Mouse (Mus musculus): Measurements from ENCODE around the gene Gm20379. TPM values are rescaled to one million over a fixed set of nuclear protein-coding genes. Genes with fewer than 3 reads are reported as not detected.

Gm20379 gene
- total RNA-seq, 2 experiments from 2014 or later, result not detected

DNA sequence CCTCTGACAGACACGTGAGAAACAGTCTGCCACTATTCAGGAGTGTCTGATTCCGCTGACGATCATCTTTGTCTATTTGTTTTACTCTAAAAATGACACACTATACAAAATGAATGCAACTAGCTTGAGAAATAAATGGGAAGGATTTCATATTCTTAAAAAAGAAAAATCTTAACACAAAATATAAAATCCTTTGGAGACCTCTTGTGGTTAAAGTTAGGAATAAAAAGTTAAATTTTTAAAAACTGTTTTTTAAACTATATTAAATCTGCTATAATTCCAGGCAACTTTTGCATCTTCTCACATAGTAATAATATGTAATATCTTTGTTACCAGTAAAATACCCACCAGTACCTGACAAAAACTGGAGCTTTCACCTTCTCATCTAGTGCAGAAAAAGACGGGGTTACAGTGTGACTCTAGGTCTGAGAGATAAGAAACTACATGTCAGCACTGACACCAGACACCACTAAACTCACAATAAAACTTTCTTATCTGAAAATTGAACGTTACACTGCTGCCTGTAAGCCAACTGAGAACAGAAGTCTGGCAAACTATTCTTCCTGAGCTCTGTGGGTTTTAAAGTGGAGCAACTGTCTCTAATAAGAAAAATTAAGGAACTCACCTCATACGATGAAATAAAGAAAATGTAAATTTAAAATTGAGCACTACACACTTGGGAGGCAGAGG, 32.1 kb downstream of the Gm20379 start:
- no peak for DNase-seq

DNA sequence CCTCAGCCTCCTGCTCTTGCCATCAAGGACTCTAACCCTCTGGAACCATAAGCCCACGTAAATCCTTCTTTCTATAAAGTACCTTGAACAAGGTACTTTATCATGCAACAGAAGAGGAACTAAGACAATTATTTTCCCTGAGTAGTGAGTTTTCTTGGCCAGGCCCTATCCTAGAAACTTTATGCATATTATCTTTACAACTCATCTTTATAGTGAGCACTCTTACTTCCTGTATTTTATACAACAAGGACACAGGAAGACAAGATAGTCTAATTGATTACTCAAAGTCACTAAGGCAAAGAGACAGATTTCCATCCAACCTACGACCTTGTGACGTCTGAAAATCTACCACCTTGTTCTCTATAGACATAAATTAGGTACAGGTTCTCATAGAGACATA, 34.0 kb downstream of the Gm20379 start:
- DNase-seq, result no peak

DNA sequence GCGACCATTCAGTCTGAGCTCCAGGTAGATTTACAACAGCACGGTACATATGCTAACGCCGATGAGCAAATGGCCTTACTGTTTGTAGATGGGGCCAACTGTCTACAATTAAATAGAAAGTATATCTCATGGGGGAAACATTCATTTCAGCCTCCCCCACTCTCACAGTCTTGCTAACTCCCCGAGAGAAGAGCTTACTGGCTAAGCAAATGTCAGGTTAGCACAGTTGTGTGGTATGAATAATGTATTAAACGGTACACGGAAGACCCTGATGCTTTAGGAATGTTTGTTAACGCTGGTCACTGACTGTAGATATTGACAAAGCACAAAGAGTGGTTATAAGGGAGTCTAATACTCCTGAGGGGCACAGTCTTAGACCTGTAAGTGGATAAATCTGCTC, 38.3 kb downstream of the Gm20379 start:
- DNase-seq, result no peak

DNA sequence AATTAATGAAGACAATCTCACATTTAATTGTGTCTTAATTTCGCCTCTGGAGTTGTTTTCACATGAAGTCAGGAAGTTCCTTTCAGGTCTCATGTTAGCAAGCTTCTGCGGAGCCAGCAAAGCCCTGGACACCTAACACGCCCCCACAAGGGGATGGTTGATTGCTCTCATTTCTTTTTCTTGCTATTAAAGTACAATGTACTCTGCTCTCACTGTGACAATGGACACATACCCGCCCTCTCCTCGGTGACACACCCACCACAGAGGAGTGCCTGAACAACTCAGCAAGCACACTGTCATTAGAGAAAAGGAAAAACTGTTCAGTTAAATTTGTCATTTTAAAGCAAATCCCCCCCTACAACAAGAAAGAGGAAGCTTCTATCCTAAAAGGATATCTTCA, 40.6 kb downstream of the Gm20379 start:
- DNase-seq, result no peak

DNA sequence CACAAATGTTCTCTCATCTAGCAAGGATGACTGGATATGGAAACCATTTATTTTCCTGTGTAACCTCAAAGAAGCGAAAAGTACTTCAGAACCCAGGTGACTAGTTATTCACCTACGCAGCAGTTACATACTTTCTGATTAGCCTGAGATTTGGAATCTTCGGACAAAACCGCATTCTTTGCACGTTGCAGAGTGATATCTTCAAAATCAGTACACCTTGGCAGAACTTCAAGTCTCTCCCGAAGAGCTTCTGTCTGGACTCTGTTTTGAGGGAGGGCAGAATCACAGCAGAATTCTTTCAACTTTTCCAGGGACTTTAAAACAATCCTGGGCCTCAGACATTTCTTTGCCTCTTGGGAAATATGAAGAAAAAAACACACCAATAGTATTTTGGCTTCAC, 45.3 kb downstream of the Gm20379 start:
- no peak for DNase-seq

DNA sequence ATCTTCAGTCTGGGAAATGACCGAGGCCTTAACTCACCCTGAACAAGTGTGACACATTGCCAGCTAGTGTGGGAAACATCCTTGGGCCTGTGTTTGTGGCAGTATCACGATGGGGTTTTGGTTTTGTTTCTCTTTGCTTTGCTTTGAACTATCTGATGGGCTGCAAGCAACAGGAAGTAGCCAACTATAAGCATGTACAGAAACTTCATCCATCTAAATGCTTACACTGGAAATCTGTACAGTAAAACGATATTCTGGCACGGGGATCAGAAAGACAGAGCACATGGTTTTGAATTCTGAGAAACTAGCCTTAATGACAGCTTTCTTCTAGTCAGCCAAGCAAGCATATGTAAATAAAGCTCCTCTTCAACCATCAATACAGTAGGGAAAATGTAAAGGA, 48.2 kb downstream of the Gm20379 start:
- DNase-seq, result no peak

DNA sequence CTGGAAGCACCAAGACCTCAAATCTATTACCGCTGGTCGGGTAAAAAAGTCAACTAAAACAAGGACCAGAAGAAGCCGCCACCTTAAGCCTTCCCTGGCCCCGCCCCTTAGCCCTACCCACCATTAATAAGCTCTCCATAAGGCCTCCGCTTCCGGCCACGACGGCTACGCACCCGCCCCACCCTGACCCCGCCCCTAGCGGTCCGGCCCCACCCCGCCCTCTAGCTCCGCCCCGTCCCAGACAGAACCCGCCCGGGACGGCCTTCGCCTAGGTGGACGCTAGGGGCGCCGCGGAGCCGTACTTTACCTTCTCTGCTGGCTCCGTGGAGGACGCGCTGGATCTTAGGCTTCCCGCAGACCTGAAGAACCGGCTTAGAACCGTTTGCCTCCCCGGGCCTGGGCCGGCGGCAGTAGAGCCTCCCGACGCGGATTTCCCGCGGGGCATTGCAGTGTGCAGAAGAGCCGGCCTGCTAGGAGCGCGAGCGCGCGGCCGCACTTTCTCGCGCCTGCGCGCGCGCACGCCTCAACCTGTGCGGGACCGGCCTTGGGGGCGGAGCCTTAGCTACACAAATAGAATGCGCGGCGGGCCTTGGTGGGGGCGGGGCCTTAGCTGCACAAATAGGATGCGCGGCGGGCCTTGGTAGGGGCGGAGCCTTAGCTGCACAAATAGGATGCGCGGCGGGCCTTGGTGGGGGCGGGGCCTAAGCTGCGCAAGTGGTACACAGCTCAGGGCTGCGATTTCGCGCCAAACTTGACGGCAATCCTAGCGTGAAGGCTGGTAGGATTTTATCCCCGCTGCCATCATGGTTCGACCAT, 48.9 kb downstream of the Gm20379 start, which contains the start of the genes Dhfr and Msh3:
TSS of gene Dhfr (plus strand) at position 271 of the 816 bp plus-strand sequence.
TSS of gene Msh3 (minus strand) at position 548 of the 816 bp plus-strand sequence.
- peak; percentile 97 for DNase-seq

DNA sequence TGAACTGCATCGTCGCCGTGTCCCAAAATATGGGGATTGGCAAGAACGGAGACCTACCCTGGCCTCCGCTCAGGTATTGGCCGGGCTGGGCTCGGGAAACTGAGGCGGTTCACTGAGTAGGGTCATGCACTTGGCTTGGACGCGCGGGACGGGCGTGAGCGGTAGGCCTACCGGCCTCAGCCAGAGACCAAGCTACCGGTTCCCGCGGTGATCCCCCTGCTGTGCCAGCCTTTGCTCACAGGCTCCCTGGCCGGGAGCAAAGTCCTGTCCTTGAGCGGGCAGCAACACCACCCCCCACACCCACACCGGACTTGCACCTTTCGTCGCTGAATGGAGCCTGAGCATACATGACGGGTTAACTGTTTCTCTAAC, 49.5 kb downstream of the Gm20379 start:
- no peak for DNase-seq

DNA sequence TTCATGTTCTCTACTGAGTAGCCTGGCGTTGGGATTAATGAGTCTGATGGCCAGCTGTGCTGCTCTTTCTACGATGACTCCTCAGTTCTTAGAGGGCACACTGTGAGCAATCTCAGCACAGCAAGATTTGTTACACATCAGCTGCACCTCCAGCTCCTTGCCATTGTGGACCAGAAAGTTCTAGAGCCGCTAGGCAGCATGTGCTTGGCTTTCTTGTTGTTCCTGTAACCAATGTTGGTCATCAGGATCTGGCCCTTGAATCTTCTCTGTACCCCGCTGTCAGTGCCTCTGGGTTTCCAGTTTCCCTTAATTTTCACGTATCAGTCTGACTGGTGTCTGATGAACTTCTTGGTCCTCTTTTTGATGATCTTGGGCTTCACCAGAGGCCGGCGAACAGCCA, 50.6 kb downstream of the Gm20379 start:
- no peak for DNase-seq

Other genes with a start within 250 kb of the Gm20379 start
- gene Rasgrf2, start 174.3 kb upstream of the Gm20379 start, total RNA-seq (2021), result 10 to 100 TPM in 1 of 2 experiments, 1 to 10 TPM in 1; 9.2 to 10.0 TPM
- gene Dhfr, start 48.7 kb downstream of the Gm20379 start, total RNA-seq (2021), result 1 to 10 TPM in 1 of 2 experiments, under 1 TPM in 1; 0.77 to 1.2 TPM
- gene Msh3, start 49.0 kb downstream of the Gm20379 start, total RNA-seq (2021), result 10 to 100 TPM in 1 of 2 experiments, 1 to 10 TPM in 1; 8.6 to 10.5 TPM
- not detected for gene Ankrd34b, start 119.9 kb downstream of the Gm20379 start, total RNA-seq (2021)
- gene Fam151b, start 178.0 kb downstream of the Gm20379 start, total RNA-seq (2021), result 1 to 10 TPM; 1.3 to 1.5 TPM
- gene Zfyve16, start 224.9 kb downstream of the Gm20379 start, total RNA-seq (2021), result 10 to 100 TPM; 13.7 to 14.9 TPM